Mouse (Mus musculus) myocyte (in vitro differentiated cells): Measurements from ENCODE around the gene Def8.

Experiments
- CEBPB ChIP-seq: IDR thresholded peaks from 2 replicates; pipeline ENCODE4 v1.6.1; 2011; ENCODE audit warnings: mild to moderate bottlenecking, moderate library complexity; ENCODE audit not compliant: poor library complexity, insufficient read depth, severe bottlenecking
- E2F4 ChIP-seq: IDR thresholded peaks from one replicate; pipeline ENCODE4 v1.6.1; 2011; ENCODE audit warnings: mild to moderate bottlenecking, control low read depth, moderate library complexity; ENCODE audit not compliant: insufficient read depth
- MAX ChIP-seq: IDR thresholded peaks from one replicate; pipeline ENCODE4 v1.6.1; 2011; ENCODE audit warnings: low read depth, mild to moderate bottlenecking, control low read depth
- MYOD1 ChIP-seq, 3 experiments: IDR thresholded peaks; one replicate each; pipeline ENCODE4 v1.6.1; 2011; ENCODE audit warnings: control low read depth in 2 of 3, low read depth in 2 of 3, mild to moderate bottlenecking in 2 of 3, moderate library complexity in 1 of 3; ENCODE audit not compliant: insufficient read length in 2 of 3, control insufficient read depth in 1 of 3
- MYOG ChIP-seq, 3 experiments: IDR thresholded peaks; one replicate each; pipeline ENCODE4 v1.6.1; 2011; ENCODE audit warnings: control low read depth in 2 of 3, low read depth in 2 of 3, mild to moderate bottlenecking in 2 of 3; ENCODE audit not compliant: insufficient read length in 2 of 3, control insufficient read depth in 1 of 3, insufficient read depth in 1 of 3
- POLR2A ChIP-seq: IDR thresholded peaks from one replicate; pipeline ENCODE4 v1.6.1; 2011; ENCODE audit warnings: low read depth, mild to moderate bottlenecking, control low read depth, moderate library complexity; ENCODE audit not compliant: insufficient read length
- REST ChIP-seq: IDR thresholded peaks from one replicate; pipeline ENCODE4 v1.6.1; 2011; ENCODE audit warnings: mild to moderate bottlenecking, control low read depth, moderate library complexity; ENCODE audit not compliant: insufficient read depth, insufficient read length
- TCF12 ChIP-seq: IDR thresholded peaks from one replicate; pipeline ENCODE4 v1.6.1; 2011; ENCODE audit warnings: mild to moderate bottlenecking, control low read depth; ENCODE audit not compliant: poor library complexity, insufficient read depth, severe bottlenecking
- TCF3 ChIP-seq: IDR thresholded peaks from one replicate; pipeline ENCODE4 v1.6.1; 2011; ENCODE audit warnings: low read depth, control low read depth; ENCODE audit not compliant: insufficient read length
- USF1 ChIP-seq: IDR thresholded peaks from one replicate; pipeline ENCODE4 v1.6.1; 2011; ENCODE audit warnings: low read depth, mild to moderate bottlenecking, control low read depth, moderate library complexity

DNA sequence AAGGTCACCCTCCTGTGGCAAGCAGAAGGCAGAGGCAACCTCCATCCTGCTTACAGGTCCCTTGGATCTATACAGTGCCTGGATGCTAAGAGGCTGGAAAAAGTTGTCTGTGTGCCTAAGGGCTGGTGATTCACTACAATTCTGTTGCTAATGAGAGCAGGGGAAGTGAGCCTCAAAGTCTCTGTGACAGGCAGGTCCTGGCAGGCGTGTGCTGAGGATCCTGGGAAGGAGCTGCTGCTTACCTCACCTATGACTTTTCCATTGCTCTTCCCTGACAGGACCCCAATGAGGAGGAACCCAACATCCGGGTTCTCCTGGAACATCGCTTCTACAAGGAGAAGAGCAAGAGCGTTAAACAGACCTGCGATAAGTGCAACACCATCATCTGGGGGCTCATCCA is 30.6 kb downstream of the Def8 start:
- no peak for TF ChIP-seq TCF12
- no peak for TF ChIP-seq POLR2A
- TF ChIP-seq MAX = no peak
- no peak for TF ChIP-seq E2F4
- TF ChIP-seq MYOG (IDR thresholded peaks at IDR 0.05; ENCODE audit: control insufficient read depth in 1 of 3, insufficient read depth in 1 of 3, insufficient read length in 2 of 3, low read depth in 2 of 3) = no peak
- no peak for TF ChIP-seq TCF3
- TF ChIP-seq CEBPB = no peak
- TF ChIP-seq MYOD1 (IDR thresholded peaks at IDR 0.05; ENCODE audit: control insufficient read depth in 1 of 3, insufficient read length in 2 of 3, low read depth in 2 of 3) = no peak
- no peak for TF ChIP-seq USF1
- TF ChIP-seq REST = no peak
